Mouse (Mus musculus): ENCODE data around the gene Ptprn2.

Ptprn2 gene

GRCm38 (mm10) chr12:117287456-117287855, 801.9 kb downstream of the Ptprn2 start:
- DNase-seq = no peak

DNA sequence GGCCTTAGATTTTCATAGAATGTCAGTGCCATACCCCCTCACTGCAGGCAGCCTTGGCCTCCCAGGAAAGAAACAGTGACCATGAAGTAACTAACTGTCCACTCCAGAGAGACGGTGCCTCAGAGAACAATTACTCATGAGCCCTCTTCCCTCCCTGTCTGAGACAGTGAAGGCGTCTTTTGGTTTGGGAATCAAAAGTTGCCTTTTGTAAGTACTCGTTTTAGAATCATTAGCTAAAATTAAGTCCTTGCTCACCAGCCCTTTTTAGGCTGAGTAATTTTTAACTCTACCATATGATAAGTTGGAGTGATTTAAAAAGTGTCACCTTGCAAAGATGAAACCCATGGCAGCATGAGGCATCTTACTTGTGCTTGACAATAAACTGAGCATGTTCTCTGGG, 806.4 kb downstream of the Ptprn2 start:
- no peak for DNase-seq

DNA sequence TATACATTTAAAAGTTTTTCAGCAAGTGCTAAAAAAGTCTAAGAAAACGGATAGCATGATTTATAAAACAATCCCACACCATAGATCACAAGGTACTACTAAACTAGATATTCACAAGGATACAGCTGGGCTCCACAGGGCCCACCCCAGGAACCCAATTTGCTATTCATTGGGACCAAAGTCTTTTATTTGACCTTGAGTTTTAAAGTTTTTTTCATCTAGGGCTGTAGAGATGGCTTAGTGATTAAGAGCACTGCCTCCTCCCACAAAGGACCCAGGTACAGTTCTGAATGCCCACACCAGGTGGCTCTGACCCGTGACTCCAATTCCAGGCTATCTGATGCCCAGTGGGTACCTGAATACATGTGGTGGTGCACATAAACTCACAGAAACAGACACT, 811.3 kb downstream of the Ptprn2 start:
- no peak for DNase-seq

DNA sequence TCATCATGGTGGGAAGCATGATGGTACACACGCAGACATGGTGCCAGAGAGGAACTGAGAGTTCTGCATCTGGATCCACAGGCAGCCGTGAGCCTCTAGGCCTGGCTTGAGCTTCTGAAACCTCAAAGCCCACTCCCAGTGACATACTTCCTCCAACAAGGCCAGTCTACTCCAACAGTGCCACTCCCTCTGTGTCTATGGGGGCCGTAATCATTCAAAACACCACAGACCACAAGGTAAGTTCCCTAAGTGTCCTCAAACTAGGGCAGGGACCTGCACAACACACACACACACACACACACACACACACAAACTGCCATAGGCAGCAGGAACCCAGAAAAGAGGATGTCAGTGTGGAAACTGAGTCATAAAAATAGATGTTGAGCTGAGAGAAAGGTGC, 813.6 kb downstream of the Ptprn2 start:
- no peak for DNase-seq

- no peak for DNase-seq
Observed at GRCm38 (mm10) chr12:117304751-117305624, 819.5 kb downstream of the Ptprn2 start.

- no peak for DNase-seq
Observed at GRCm38 (mm10) chr12:117305625-117306105, 820.1 kb downstream of the Ptprn2 start.

GRCm38 (mm10) chr12:117312079-117312478, 826.6 kb downstream of the Ptprn2 start:
- DNase-seq = no peak

- DNase-seq = no peak
Observed at GRCm38 (mm10) chr12:117314987-117315386, 829.5 kb downstream of the Ptprn2 start.

GRCm38 (mm10) chr12:117315661-117316060, 830.1 kb downstream of the Ptprn2 start:
- DNase-seq = no peak

DNA sequence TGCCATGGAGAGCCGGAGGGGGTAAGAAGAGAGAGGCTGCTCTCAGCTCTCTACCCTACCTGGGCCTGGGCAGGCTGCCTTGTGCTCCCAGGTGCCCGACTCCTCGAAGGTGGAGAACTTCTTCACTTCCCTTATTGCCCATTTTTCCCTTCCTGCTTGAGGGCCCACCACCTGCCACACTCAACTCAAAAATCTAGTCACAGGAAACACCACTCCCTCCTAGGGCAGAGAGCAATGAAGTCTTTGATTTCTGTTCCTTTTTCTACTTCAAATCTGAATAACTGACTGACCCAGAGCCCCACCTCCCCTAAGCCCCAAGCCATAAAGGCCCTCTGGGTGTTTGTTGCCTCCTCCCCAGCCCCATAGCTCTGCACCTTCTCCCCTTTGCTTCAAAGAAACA, 832.7 kb downstream of the Ptprn2 start:
- DNase-seq = peak; percentile 37 to 41

DNA sequence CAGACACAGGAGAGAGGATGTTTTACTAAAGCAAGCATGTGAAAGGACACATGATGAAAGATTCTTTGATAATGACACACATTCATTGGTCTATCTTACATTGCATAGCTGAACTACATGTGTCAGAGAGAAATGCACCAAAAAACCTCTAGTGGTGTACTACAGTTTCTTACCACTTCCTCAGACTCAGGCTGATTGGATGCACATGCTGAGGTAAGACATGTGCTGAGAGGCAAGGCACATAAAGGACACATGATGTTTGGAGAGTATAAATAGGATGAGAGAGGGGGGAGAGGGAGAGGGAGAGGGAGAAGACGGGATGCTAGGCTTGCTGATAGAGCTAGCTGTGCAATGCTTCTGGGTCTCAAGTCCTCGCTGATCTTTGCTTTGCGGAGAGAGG, 837.5 kb downstream of the Ptprn2 start:
- DNase-seq = no peak

All from B cell, adult 2 months (primary cell).